Mouse (Mus musculus) megakaryocyte, embryonic 14.5 days (primary cell): ENCODE data around the gene Rilpl1.

Experiments
- FLI1 ChIP-seq: IDR thresholded peaks from 2 replicates; pipeline ENCODE4 v1.6.1; 2012; ENCODE audit warnings: low read length, inconsistent platforms, mixed read lengths
- GATA1 ChIP-seq: IDR thresholded peaks from 3 replicates; pipeline ENCODE4 v1.6.1; 2012; ENCODE audit warnings: mixed read lengths, low read length, inconsistent platforms, borderline replicate concordance

DNA sequence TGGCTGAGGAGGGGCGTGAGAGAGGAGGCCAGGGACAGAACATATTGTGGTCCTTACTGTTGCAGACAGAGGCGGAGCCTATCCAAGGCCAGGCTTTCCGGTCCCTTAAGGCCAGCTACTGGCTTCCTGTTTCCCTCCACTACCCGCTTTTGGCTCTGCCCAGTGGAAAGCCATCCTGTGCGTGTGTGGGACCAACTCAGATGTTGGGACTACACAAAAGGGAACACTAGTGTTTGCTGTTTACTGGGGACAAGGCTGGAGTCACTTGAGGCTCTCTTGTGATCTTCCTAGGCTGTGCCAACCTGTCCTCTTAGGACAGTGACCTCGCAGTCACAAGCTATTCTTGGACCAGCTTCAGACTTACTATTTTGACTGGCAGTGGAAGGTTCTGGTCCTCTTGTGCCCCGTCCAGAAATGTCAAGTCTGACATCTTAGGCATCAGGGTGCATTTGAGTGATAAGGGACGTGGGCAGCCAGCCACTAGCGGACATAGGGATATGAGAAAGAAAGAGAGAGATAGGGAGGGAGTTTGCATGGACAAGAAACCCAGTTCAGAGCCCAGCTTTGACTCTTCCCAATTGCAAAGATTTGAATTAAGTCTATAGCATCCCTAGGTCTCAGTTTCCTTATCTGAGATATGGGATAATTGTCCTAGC, 32.8 kb downstream of the Rilpl1 start:
- TF ChIP-seq GATA1 (no peak), FLI1 (no peak)
